Mouse (Mus musculus): ENCODE results near the gene Gtf3c4. TPM values are rescaled to one million over a fixed set of nuclear protein-coding genes. Genes with fewer than 3 reads are reported as not detected.
A peak's percentile ranks its signal among the peaks of the same experiment; 100 is the strongest.

The Gtf3c4 gene
- total RNA-seq (2015; ENCODE audit: low replicate concordance) (5.4 and 5.8 TPM in 2 replicates), total RNA-seq (2017; ENCODE audit: low replicate concordance) (5.1 and 5.4 TPM in 2 replicates)

GRCm38 (mm10) chr2:28840222-28840951, at the start of gene Gtf3c4, which contains the start of gene Ddx31:
Gene Gtf3c4, minus strand, starts transcription at chr2:28840360.
Gene Ddx31, plus strand, starts transcription at chr2:28840406.
- peak; percentile 92 for ATAC-seq (replicated peaks; ENCODE audit: low FRiP score, poor library complexity, severe bottlenecking)

GRCm38 (mm10) chr2:28884914-28885313, 44.8 kb upstream of the Gtf3c4 start:
- ATAC-seq (replicated peaks; ENCODE audit: low FRiP score, poor library complexity, severe bottlenecking): no peak

- ATAC-seq (replicated peaks; ENCODE audit: low FRiP score, poor library complexity, severe bottlenecking): no peak
Observed at GRCm38 (mm10) chr2:28882826-28883485, 42.8 kb upstream of the Gtf3c4 start.

GRCm38 (mm10) chr2:28882047-28882446, 41.9 kb upstream of the Gtf3c4 start:
- ATAC-seq (replicated peaks; ENCODE audit: low FRiP score, poor library complexity, severe bottlenecking): no peak

- no peak for ATAC-seq (replicated peaks; ENCODE audit: low FRiP score, poor library complexity, severe bottlenecking)
Observed at GRCm38 (mm10) chr2:28881275-28881674, 41.1 kb upstream of the Gtf3c4 start.

GRCm38 (mm10) chr2:28875554-28875953, 35.4 kb upstream of the Gtf3c4 start:
- ATAC-seq (replicated peaks; ENCODE audit: low FRiP score, poor library complexity, severe bottlenecking): no peak

- no peak for ATAC-seq (replicated peaks; ENCODE audit: low FRiP score, poor library complexity, severe bottlenecking)
Observed at GRCm38 (mm10) chr2:28867495-28867894, 27.3 kb upstream of the Gtf3c4 start.

- ATAC-seq (replicated peaks; ENCODE audit: low FRiP score, poor library complexity, severe bottlenecking): no peak
Observed at GRCm38 (mm10) chr2:28863857-28864256, 23.7 kb upstream of the Gtf3c4 start.

- ATAC-seq (replicated peaks; ENCODE audit: low FRiP score, poor library complexity, severe bottlenecking): no peak
Observed at GRCm38 (mm10) chr2:28860678-28861423, 20.7 kb upstream of the Gtf3c4 start.

GRCm38 (mm10) chr2:28859303-28859702, 19.1 kb upstream of the Gtf3c4 start:
- no peak for ATAC-seq (replicated peaks; ENCODE audit: low FRiP score, poor library complexity, severe bottlenecking)

GRCm38 (mm10) chr2:28855773-28856172, 15.6 kb upstream of the Gtf3c4 start:
- no peak for ATAC-seq (replicated peaks; ENCODE audit: low FRiP score, poor library complexity, severe bottlenecking)

GRCm38 (mm10) chr2:28852594-28852993, 12.4 kb upstream of the Gtf3c4 start:
- ATAC-seq (replicated peaks; ENCODE audit: low FRiP score, poor library complexity, severe bottlenecking): no peak

GRCm38 (mm10) chr2:28848879-28849278, 8.7 kb upstream of the Gtf3c4 start:
- ATAC-seq (replicated peaks; ENCODE audit: low FRiP score, poor library complexity, severe bottlenecking): no peak

GRCm38 (mm10) chr2:28842042-28842441, 1.9 kb upstream of the Gtf3c4 start:
- no peak for ATAC-seq (replicated peaks; ENCODE audit: low FRiP score, poor library complexity, severe bottlenecking)

- peak; percentile 68 for ATAC-seq (replicated peaks; ENCODE audit: low FRiP score, poor library complexity, severe bottlenecking)
Observed at GRCm38 (mm10) chr2:28839501-28840221, 499 bp downstream of the Gtf3c4 start.

- no peak for ATAC-seq (replicated peaks; ENCODE audit: low FRiP score, poor library complexity, severe bottlenecking)
Observed at GRCm38 (mm10) chr2:28836181-28836940, 3.8 kb downstream of the Gtf3c4 start.

- ATAC-seq (replicated peaks; ENCODE audit: low FRiP score, poor library complexity, severe bottlenecking): no peak
Observed at GRCm38 (mm10) chr2:28829265-28829664, 10.9 kb downstream of the Gtf3c4 start.

- no peak for ATAC-seq (replicated peaks; ENCODE audit: low FRiP score, poor library complexity, severe bottlenecking)
Observed at GRCm38 (mm10) chr2:28818866-28819265, 21.3 kb downstream of the Gtf3c4 start.
